Mouse (Mus musculus) adrenal gland, adult 2 months (tissue): Measurements from ENCODE around the gene Sirt2. TPM values are rescaled to one million over a fixed set of nuclear protein-coding genes. Genes with fewer than 3 reads are reported as not detected.

Source experiments
- DNase-seq: peaks from one replicate; pipeline ENCODE4 v3.0.0; 2021
- long read RNA-seq: library from polyadenylated mRNA; stranded (forward); transcript quantifications from one replicate; pipeline ENCODE4 v2.0.0, GENCODE M21; 2021
- polyA plus RNA-seq: library from polyadenylated mRNA; depleted of rRNA; stranded (reverse); fragments of >200 nt; gene quantifications from 2 replicates; pipeline ENCODE4 v1.2.3, GENCODE M21; 2012; rRNA removed
- total RNA-seq, 2 experiments: library from RNA; stranded (reverse); gene quantifications; 2 replicates each; pipeline ENCODE4 v1.2.3; 2021

The Sirt2 gene
- total RNA-seq (10 to 100 TPM; 86.0 to 87.0 TPM), polyA plus RNA-seq (57.3 and 59.0 TPM in 2 replicates)
- long read RNA-seq, transcript Sirt2-201 (16 exons, 1,843 nt) = minor isoform, 12 of 84 reads
- long read RNA-seq, transcript Sirt2-202 (15 exons, 1,828 nt) = major isoform, 60 of 84 reads
- long read RNA-seq, partial matches to known transcripts = 2 of 84 reads
- long read RNA-seq, other reads (novel, unspliced or antisense) = 7 of 84 reads

DNA sequence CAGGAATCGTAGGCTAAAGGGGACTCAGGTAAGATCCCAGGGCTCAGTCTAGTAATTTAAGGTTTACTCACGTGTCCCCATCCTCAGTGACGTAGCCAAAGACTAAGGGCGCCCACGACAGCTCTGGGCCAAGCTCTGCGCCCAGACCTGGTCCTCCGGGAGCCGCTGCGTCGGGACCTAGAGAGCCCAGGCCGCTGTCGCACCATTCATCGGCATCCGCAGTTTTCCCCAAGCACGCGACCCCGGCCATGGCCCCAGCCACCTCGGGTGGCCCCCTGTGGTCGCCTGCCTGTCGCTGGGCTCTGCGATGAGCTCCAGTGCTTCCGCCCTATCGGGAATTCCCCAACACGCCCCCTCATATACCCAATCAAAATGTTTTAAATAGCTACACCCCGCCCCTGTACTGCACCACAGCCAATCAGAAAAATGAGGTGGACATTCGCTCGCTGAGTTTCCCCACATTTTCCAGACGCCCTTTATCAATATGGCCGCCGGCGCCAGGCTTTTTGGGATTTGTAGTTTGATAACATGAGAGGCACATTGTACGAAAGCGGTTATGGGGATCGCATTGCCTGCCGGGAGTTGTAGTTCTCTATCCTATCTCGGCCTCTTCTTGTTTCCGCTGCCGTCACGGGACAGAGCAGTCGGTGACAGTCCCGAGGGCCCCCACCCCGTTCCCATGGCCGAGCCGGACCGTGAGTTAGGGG is at the start of gene Sirt2:
Sirt2 (plus strand) TSS at position 563 of the 707 bp plus-strand sequence.
- DNase-seq = peak; percentile 98

GRCm38 (mm10) chr7:28717726-28718125 is 48.8 kb upstream of the Sirt2 start:
- DNase-seq = no peak

DNA sequence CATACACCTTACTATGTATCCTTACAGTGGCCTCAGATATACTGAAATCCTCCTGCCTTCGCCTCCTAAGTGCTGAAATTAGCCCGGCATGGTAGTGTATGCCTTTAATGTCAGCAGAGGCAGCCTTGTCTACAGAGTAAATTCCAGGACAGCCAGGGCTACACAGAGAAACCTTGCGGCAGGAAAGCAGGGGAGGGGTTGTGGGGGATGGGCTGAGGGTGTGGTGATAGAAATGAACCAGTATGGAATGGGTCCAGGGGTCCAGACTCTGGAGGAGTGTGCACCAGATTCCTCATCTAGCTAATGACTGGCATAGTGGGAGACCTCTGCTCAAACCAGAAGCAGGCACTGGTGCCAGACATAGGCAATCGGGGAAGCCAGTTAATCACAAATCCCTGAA is 47.4 kb upstream of the Sirt2 start:
- DNase-seq = no peak

GRCm38 (mm10) chr7:28719650-28720049 is 46.9 kb upstream of the Sirt2 start:
- no peak for DNase-seq

DNA sequence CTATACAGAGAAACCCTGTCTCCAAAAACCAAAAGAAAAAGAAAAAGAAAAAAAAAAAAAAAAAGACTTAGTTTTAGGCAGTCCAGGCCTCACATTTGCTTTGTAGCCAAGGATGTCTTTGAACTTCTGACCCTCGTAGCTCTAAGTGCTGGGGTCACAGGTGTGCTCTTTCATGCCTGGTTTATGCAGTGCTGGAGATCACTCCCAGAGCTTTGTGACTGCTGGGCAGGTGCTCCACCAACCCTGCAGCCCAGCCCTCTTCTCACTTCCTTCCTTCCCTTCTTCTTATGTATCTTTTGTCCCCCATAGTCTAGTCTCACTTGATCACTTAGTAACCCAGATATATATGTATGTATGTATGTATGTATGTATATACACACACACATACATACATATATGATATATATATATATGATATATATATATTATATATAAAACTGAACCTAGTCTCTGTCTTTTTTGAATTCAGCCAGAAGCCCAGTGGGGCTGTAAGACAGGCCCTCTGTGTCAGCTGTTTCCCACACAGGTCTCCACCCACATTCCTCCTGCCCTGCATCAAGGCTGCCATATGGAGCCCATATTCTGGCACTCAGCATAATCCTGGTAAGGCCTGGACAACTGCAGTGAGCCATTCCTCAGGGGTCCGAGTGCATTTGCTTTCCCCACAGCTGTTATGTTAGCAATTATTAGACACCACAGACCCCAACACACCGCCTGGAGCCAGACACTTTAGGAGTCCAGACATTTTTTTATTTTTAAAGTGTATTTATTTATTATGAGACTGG is 45.6 kb upstream of the Sirt2 start:
- DNase-seq = no peak

- no peak for DNase-seq
Measured at GRCm38 (mm10) chr7:28722079-28722478, 44.5 kb upstream of the Sirt2 start.

DNA sequence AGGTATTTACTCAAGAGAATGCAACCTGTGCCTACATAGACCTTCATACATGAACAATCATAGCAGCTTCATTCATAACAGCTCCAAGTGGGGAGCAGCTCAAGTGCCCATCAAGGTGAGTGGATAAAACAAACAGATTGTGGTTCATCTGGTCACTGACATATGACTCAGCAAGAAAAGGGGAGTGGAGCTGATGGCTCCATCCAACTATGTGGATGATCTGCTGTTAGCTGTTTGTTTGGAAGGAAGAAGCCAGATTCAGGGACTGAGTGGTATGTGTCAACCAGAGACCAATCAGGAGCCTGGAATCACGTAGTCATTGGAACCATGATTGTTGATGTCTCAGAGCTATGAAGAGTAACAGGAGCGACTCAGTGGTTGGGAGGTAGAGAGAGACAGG is 41.9 kb upstream of the Sirt2 start:
- DNase-seq = no peak

DNA sequence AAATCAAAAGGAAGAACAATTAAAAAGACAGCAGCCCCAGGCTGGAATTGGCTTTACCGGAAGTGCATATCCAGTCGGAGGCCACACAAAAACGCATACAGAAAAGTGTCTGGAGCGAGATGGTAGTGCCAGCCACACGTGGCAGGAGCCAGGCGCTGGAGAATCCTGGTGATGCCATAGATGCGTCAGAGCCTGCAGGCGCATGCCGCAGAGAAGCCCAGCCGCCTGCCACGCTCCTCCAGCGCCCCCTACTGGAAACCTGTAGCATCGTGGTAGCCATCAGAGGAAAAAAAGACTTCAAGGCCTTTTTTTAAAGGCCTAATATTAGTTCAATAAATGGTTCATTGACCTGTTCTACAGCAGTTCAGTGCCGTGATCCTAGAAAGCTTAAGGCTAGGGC is 39.9 kb upstream of the Sirt2 start:
- DNase-seq = peak; percentile 87

DNA sequence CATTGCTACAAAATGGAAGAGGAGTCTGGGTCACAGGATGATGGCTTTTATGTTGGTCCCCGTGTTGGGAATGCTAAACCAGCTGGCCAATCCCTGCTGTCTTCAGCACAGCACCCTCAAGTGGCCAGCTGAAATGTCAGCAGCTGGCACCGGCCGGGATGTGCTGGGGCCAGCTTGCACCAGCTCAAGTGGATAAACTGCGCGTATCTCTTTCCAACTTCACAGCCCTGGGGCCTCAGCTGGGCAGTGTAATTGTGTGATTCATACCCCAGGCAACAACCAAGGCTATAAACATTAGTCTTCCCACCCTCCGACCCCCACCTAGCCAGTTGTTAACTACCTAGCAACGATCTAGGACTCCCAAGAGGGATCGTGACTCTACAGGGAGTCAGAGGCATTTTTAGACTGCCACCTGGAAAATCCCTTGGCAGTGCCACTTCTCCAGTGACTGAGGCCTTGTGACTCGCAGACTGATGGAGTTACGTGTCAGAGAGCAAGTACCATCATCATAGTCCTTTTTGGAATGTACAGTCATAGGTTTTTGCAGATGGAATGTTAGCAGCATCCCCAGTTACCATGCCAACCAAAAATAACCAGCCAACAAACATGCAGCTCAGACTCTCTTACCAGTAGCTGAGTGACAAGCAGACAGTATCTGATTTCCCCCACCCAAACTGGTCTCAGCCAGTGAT is 38.7 kb upstream of the Sirt2 start:
- peak; percentile 45 for DNase-seq

DNA sequence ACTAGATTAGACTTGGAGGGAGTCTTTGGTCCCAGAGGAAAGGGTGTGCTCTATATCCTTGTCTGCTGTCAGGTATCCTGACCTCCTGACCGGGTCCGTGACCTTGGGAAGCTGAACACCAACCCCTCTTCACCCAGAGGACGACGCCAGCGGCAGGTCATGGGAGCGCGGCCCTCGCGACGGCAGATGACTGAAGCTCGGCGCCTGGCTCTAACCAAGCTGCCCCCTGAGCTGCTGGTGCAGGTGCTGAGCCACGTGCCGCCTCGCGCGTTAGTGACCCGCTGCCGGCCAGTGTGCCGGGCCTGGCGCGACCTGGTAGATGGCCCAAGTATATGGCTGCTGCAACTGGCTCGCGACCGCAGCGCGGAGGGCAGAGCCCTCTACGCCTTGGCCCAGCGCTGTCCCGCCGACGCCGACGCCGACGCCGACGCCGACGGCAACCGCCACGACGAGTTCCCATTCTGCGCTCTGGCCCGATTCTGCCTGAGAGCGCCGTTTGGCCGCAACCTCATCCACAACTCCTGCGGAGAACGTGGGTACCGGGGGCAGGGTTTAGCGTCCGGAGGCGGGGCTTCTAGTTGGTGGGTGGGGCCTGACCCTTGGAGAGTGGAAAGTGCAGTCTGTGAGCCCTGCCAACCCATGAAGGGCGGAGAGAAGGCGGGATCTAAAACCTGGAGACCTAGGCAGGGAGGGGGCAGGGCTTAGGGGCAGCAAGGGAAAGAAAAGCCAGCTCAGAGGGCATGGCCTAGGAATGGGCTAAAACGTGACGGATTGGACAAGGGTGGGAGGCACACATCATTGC is 34.0 kb upstream of the Sirt2 start:
- peak; percentile 93 for DNase-seq

- DNase-seq = no peak
Measured at GRCm38 (mm10) chr7:28733211-28733610, 33.3 kb upstream of the Sirt2 start.

DNA sequence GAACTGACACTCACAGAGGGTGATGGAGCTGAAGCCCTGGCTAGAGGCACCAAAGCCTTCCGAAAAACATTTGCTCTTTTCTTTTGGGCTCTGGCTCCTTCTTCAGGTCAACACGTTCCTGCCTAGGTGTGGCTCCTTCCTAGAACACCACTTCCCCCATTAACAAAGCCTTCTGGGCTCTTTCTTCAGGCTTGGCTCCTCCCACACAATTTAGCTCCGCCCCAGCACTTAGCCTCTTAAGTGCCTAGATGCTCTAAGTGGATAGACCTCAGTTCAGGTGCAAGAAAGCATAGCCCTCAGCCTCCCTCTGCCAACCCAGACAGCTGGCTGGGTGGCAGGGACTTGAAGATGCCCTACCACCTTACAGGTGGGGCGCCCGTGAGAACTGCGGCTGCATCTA is 30.8 kb upstream of the Sirt2 start:
- no peak for DNase-seq

GRCm38 (mm10) chr7:28739829-28740228 is 26.7 kb upstream of the Sirt2 start:
- DNase-seq = no peak

- DNase-seq = peak; percentile 42
Measured at GRCm38 (mm10) chr7:28740949-28741348, 25.6 kb upstream of the Sirt2 start.

DNA sequence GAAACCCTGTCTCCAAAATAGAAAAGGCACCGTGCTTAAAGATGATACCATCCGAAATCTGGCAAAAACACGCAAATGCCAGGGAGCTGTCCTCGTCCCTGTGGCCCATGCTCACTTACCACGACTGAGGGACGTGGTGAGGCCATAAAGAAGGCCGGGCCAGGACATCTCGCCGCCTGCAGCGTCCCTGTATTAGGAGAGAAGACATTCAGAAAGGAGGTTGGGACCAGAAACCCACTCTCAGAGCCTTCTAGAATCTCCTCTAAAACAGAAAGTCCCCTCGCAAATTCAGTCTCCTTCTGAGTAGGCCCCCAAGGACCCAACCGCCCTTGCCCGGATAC is 25.2 kb upstream of the Sirt2 start:
- no peak for DNase-seq

- peak; percentile 96 for DNase-seq
Measured at GRCm38 (mm10) chr7:28741709-28742438, 24.7 kb upstream of the Sirt2 start, which contains the start of the genes Mrps12 and Sars2. Mrps12 (minus strand) TSS chr7:28741820. Sars2 (plus strand) TSS chr7:28741992.

- no peak for DNase-seq
Measured at GRCm38 (mm10) chr7:28749935-28750334, 16.6 kb upstream of the Sirt2 start.

DNA sequence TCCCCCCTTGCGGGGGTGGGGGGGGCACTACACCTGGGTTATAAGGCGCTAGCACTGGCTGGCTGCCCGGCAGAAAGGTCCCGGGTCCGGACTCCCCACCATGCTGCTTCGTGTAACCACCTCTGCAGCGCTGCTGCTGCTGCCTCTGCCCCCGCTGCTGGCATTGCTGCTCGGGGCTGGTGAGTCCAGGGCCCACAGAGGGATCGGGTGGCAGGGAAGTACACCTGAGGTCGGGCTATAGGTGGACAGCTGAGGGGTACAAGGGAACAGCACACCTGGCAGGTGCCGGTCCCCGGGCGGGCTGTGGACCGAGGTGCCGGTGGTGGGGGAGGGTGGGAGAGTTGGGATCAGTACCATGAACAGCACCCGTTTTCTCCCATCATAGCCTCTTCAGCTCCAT is 10.5 kb upstream of the Sirt2 start, which contains the start of gene Ccer2:
Ccer2 (plus strand) TSS at position 96 of the 400 bp plus-strand sequence.
- no peak for DNase-seq

GRCm38 (mm10) chr7:28758623-28759022 is 7.9 kb upstream of the Sirt2 start:
- no peak for DNase-seq

DNA sequence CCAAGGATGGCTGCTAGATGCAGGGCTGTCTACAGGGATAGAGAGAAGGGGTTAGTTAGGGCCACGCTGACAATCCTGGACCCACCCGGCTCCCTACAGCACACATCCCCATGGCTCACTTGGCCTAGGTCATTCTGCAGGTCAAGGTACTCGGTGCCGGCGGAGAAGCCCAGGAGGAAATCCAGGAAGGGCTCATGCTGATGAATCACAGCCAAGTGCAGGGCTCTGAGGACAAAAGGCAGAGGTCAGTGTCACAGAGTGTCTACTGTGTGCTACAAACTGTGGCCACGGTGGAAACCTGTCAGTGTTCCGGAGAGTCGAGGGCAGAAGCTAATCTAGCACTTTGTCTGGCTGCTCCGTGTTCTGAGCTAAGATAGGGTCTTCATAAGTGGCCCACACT is 4.6 kb upstream of the Sirt2 start:
- DNase-seq = peak; percentile 67

- peak; percentile 51 for DNase-seq
Measured at GRCm38 (mm10) chr7:28765211-28765610, 1.3 kb upstream of the Sirt2 start.
